22 mouse cellular contexts compared by ENCODE assay signal in genomic region chr2:167067575-167067974, GRCm38 (mm10). TPM values are rescaled to one million over a fixed set of nuclear protein-coding genes. Genes with fewer than 3 reads are reported as not detected.
A peak's percentile ranks its signal among the peaks of the same experiment; 100 is the strongest.
DNase-seq lines count a peak whose midpoint lies in the region; ATAC-seq and TF ChIP-seq lines count a peak whose summit lies in the region.
"Had no signal": no experiment of that assay in that cellular context is flagged by ENCODE, and none has a peak within 500 bp of the region (broad histone marks: within the 10 kb centered on the region; RNA-seq: fewer than 3 reads in every experiment).

No protein-coding gene starts in this region.

- H3K9me3 ChIP-seq in forebrain, embryonic 13.5 days (replicated peaks), result no peaks in the 10 kb centered on the region
- H3K9me3 ChIP-seq in forebrain, embryonic 10.5 days, result no peaks in the 10 kb centered on the region
- H3K9me3 ChIP-seq in liver, embryonic 12.5 days (replicated peaks), result no peaks in the 10 kb centered on the region
- H3K9me3 ChIP-seq in liver, postnatal 0 days (ENCODE audit: low read length), result no peaks in the 10 kb centered on the region
- H3K9me3 ChIP-seq in midbrain, postnatal 0 days (ENCODE audit: low read length), result no peaks in the 10 kb centered on the region
- H3K9me3 ChIP-seq: hindbrain, embryonic 12.5 days; limb, embryonic 13.5 days; lung, embryonic 15.5 days had no signal

- peak overlapping the region; percentile 0; the same call in 1 of the 2 replicates for H3K27ac ChIP-seq in forebrain, embryonic 13.5 days
- H3K27ac ChIP-seq in forebrain, embryonic 10.5 days, result no peak overlapping the region
- H3K27ac ChIP-seq in liver, embryonic 12.5 days, result peak overlapping the region; percentile 95
- H3K27ac ChIP-seq in liver, postnatal 0 days (ENCODE audit: low read depth), result no peak overlapping the region
- peak overlapping the region; percentile 74 for H3K27ac ChIP-seq in small intestine, adult 2 months (ENCODE audit: insufficient read depth, low read depth, low read length)
- H3K27ac ChIP-seq in midbrain, postnatal 0 days (ENCODE audit: low read depth, low read length), result no peak overlapping the region
- H3K27ac ChIP-seq: heart, adult 2 months; hindbrain, embryonic 12.5 days; kidney, postnatal 0 days; layer of hippocampus, adult 2 months; left cerebral cortex, adult 2 months; limb, embryonic 13.5 days; lung, embryonic 15.5 days; macrophage had no signal

- H3K4me2 ChIP-seq in forebrain, embryonic 13.5 days, result no peak overlapping the region
- no peak overlapping the region for H3K4me2 ChIP-seq in liver, embryonic 12.5 days
- no peak overlapping the region for H3K4me2 ChIP-seq in liver, postnatal 0 days (ENCODE audit: low read depth, low read length)
- no peak overlapping the region for H3K4me2 ChIP-seq in midbrain, postnatal 0 days (ENCODE audit: low read depth, low read length, poor library complexity, severe bottlenecking)
- H3K4me2 ChIP-seq: hindbrain, embryonic 12.5 days; limb, embryonic 13.5 days; lung, embryonic 15.5 days; midbrain, embryonic 11.5 days had no signal

- WGBS in forebrain, embryonic 13.5 days, result 50% methylated on average over 6 of the region's 6 CpGs
- WGBS in forebrain, embryonic 10.5 days, result 52% methylated on average over 6 of the region's 6 CpGs
- whole genome bisulfite sequencing in liver, embryonic 12.5 days (ENCODE audit: insufficient replicate concordance), result 35% methylated on average over 6 of the region's 6 CpGs
- WGBS in liver, postnatal 0 days (ENCODE audit: insufficient replicate concordance), result 27% methylated on average over 6 of the region's 6 CpGs
- 29% methylated on average over 6 of the region's 6 CpGs for WGBS in small intestine, adult 2 months
- 54% methylated on average over 6 of the region's 6 CpGs for WGBS in midbrain, postnatal 0 days

- H3K4me1 ChIP-seq in forebrain, embryonic 13.5 days, result peaks cover 27% of the 10 kb centered on the region
- H3K4me1 ChIP-seq in forebrain, embryonic 10.5 days, result peaks cover 36% of the 10 kb centered on the region
- peaks cover 48% of the 10 kb centered on the region for H3K4me1 ChIP-seq in liver, embryonic 12.5 days
- H3K4me1 ChIP-seq in liver, postnatal 0 days (ENCODE audit: insufficient read depth), result peaks cover 18% of the 10 kb centered on the region
- H3K4me1 ChIP-seq in small intestine, adult 2 months (ENCODE audit: control insufficient read depth, insufficient read depth, insufficient read length, low read length), result peaks cover 30% of the 10 kb centered on the region
- peaks cover 11% of the 10 kb centered on the region; the same call in 1 of the 2 replicates for H3K4me1 ChIP-seq in midbrain, postnatal 0 days (ENCODE audit: insufficient read depth, low read length)

- H3K9ac ChIP-seq in forebrain, embryonic 13.5 days, result no peak overlapping the region
- H3K9ac ChIP-seq in liver, embryonic 12.5 days, result no peak overlapping the region
- no peak overlapping the region for H3K9ac ChIP-seq in liver, postnatal 0 days (replicated peaks)
- H3K9ac ChIP-seq in midbrain, postnatal 0 days (replicated peaks; ENCODE audit: low read length, poor library complexity, severe bottlenecking), result no peak overlapping the region
- H3K9ac ChIP-seq: hindbrain, embryonic 12.5 days; limb, embryonic 13.5 days; lung, embryonic 15.5 days had no signal

- ATAC-seq in forebrain, embryonic 13.5 days, result no peak
- no peak for ATAC-seq in liver, embryonic 12.5 days
- no peak for ATAC-seq in liver, postnatal 0 days
- no peak for ATAC-seq in erythroblast, adult 5-6 weeks (replicated peaks; ENCODE audit: low FRiP score, poor library complexity, severe bottlenecking)
- ATAC-seq in midbrain, postnatal 0 days (ENCODE audit: low FRiP score), result no peak
- ATAC-seq: inflammation-experienced regulatory T-cells, adult 6 months had no signal

- H3K27me3 ChIP-seq in forebrain, embryonic 13.5 days, result no peaks in the 10 kb centered on the region
- H3K27me3 ChIP-seq in forebrain, embryonic 10.5 days (ENCODE audit: poor library complexity, severe bottlenecking), result no peaks in the 10 kb centered on the region
- H3K27me3 ChIP-seq in liver, embryonic 12.5 days (replicated peaks), result no peaks in the 10 kb centered on the region
- no peaks in the 10 kb centered on the region for H3K27me3 ChIP-seq in liver, postnatal 0 days (ENCODE audit: insufficient read depth, low read length)
- no peaks in the 10 kb centered on the region for H3K27me3 ChIP-seq in small intestine, adult 2 months (ENCODE audit: control insufficient read depth, insufficient read depth, low read length)
- no peaks in the 10 kb centered on the region for H3K27me3 ChIP-seq in midbrain, postnatal 0 days (ENCODE audit: insufficient read depth, low read length)
- H3K27me3 ChIP-seq: hindbrain, embryonic 12.5 days; limb, embryonic 13.5 days; lung, embryonic 15.5 days had no signal

- H3K36me3 ChIP-seq in forebrain, embryonic 13.5 days (ENCODE audit: poor library complexity, severe bottlenecking), result peaks cover 26% of the 10 kb centered on the region
- peaks cover 36% of the 10 kb centered on the region for H3K36me3 ChIP-seq in forebrain, embryonic 10.5 days (replicated peaks)
- H3K36me3 ChIP-seq in liver, embryonic 12.5 days, result peaks cover 32% of the 10 kb centered on the region
- peaks cover 17% of the 10 kb centered on the region for H3K36me3 ChIP-seq in liver, postnatal 0 days (replicated peaks; ENCODE audit: insufficient read depth, low read length)
- H3K36me3 ChIP-seq in small intestine, adult 2 months (ENCODE audit: control insufficient read depth, insufficient read depth, low read length), result peaks cover 18% of the 10 kb centered on the region
- peaks cover 9% of the 10 kb centered on the region; the same call in 1 of the 2 replicates for H3K36me3 ChIP-seq in midbrain, postnatal 0 days (ENCODE audit: insufficient read depth, low read length)

- DNase-seq in forebrain, embryonic 10.5 days (ENCODE audit: extremely low spot score, low spot score), result no peak
- DNase-seq in liver, postnatal 0 days, result no peak
- DNase-seq in MEL-GATA-1-ER (ENCODE audit: extremely low read depth, low read depth), result peak; percentile 62
- DNase-seq in midbrain, postnatal 0 days (ENCODE audit: low spot score), result no peak
- DNase-seq: cerebellum, adult 9-11 months; heart, adult 2 months; heart, postnatal 10 days; thymus, postnatal 4 days had no signal

- no peak for TF ChIP-seq EP300 in liver, postnatal 0 days (IDR thresholded peaks at IDR 0.05; ENCODE audit: low read depth)

- TF ChIP-seq POLR2A in small intestine, adult 2 months (IDR thresholded peaks at IDR 0.05; ENCODE audit: low read depth, low read length), result no peak

- no peak for TF ChIP-seq CTCF in liver, postnatal 0 days (IDR thresholded peaks at IDR 0.05; ENCODE audit: low read depth)
- no peak for TF ChIP-seq CTCF in small intestine, adult 2 months (IDR thresholded peaks at IDR 0.05; ENCODE audit: extremely low read depth, insufficient read length, insufficient replicate concordance, low read depth, low read length)
- no peak for TF ChIP-seq CTCF in midbrain, postnatal 0 days (IDR thresholded peaks at IDR 0.05)

- no peak overlapping the region for H3K4me3 ChIP-seq in forebrain, embryonic 13.5 days
- no peak overlapping the region for H3K4me3 ChIP-seq in forebrain, embryonic 10.5 days
- no peak overlapping the region for H3K4me3 ChIP-seq in liver, embryonic 12.5 days
- H3K4me3 ChIP-seq in liver, postnatal 0 days (ENCODE audit: low read depth, low read length), result no peak overlapping the region
- no peak overlapping the region for H3K4me3 ChIP-seq in small intestine, adult 2 months (ENCODE audit: low read depth, low read length)
- no peak overlapping the region for H3K4me3 ChIP-seq in midbrain, postnatal 0 days (ENCODE audit: low read depth, low read length)
- H3K4me3 ChIP-seq: erythroblast, embryonic 14.5 days; heart, adult 2 months; hindbrain, embryonic 12.5 days; layer of hippocampus, adult 2 months; left cerebral cortex, adult 2 months; limb, embryonic 13.5 days; lung, embryonic 15.5 days had no signal

RNA-seq across cellular contexts. Expression of gene Znfx1, which starts 4.8 kb away (rescaled TPM):
- 5.6 and 6.2 TPM in 2 replicates for polyA plus RNA-seq in forebrain, embryonic 13.5 days (2015; fragmentation: Nextera tagmentation; extraction: Ambion mirVana)
- 5.2 and 5.3 TPM in 2 replicates for polyA plus RNA-seq in forebrain, embryonic 10.5 days (2016; fragmentation: Nextera tagmentation; extraction: Ambion mirVana)
- polyA plus RNA-seq in liver, embryonic 12.5 days (2016; fragmentation: Nextera tagmentation; extraction: Ambion mirVana), result 13.7 and 13.8 TPM in 2 replicates
- 5.8 and 6.3 TPM in 2 replicates for polyA plus RNA-seq in liver, postnatal 0 days (2015; fragmentation: Nextera tagmentation; extraction: Ambion mirVana)
- polyA plus RNA-seq in small intestine, adult 2 months (2012; rRNA removed), result 21.0 and 56.0 TPM in 2 replicates
- total RNA-seq in erythroblast, adult 5-6 weeks (2015; ENCODE audit: low replicate concordance), result 28.6 and 31.9 TPM in 2 replicates
- 40.6 and 42.5 TPM in 2 replicates for total RNA-seq in erythroblast, adult 5-6 weeks (2017; ENCODE audit: low replicate concordance)
- 28.4 and 32.2 TPM in 2 replicates for total RNA-seq in midbrain, postnatal 0 days (2014; rRNA removed)
- polyA plus RNA-seq in midbrain, postnatal 0 days (2015; fragmentation: Nextera tagmentation; extraction: Ambion mirVana), result 4.7 and 6.0 TPM in 2 replicates

RNA-seq across cellular contexts. Expression of gene Ddx27, which starts 52.6 kb away (rescaled TPM):
- polyA plus RNA-seq in forebrain, embryonic 13.5 days (2015; fragmentation: Nextera tagmentation; extraction: Ambion mirVana), result 46.7 and 50.0 TPM in 2 replicates
- 76.1 and 77.8 TPM in 2 replicates for polyA plus RNA-seq in forebrain, embryonic 10.5 days (2016; fragmentation: Nextera tagmentation; extraction: Ambion mirVana)
- 78.8 and 79.3 TPM in 2 replicates for polyA plus RNA-seq in liver, embryonic 12.5 days (2016; fragmentation: Nextera tagmentation; extraction: Ambion mirVana)
- 19.2 and 21.9 TPM in 2 replicates for polyA plus RNA-seq in liver, postnatal 0 days (2015; fragmentation: Nextera tagmentation; extraction: Ambion mirVana)
- polyA plus RNA-seq in small intestine, adult 2 months (2012; rRNA removed), result 6.4 and 14.7 TPM in 2 replicates
- 14.2 and 21.5 TPM in 2 replicates for total RNA-seq in erythroblast, adult 5-6 weeks (2015; ENCODE audit: low replicate concordance)
- 21.6 and 32.3 TPM in 2 replicates for total RNA-seq in erythroblast, adult 5-6 weeks (2017; ENCODE audit: low replicate concordance)
- 29.5 and 34.0 TPM in 2 replicates for total RNA-seq in midbrain, postnatal 0 days (2014; rRNA removed)
- 38.2 and 38.6 TPM in 2 replicates for polyA plus RNA-seq in midbrain, postnatal 0 days (2015; fragmentation: Nextera tagmentation; extraction: Ambion mirVana)

Comparison
In these comparisons a context has a peak if more than half of its experiments do, and no peak if none do; other contexts are left out.
1. H3K27ac ChIP-seq: peak in forebrain, embryonic 13.5 days (single experiment), liver, embryonic 12.5 days (single experiment) and small intestine, adult 2 months (single experiment); none in forebrain, embryonic 10.5 days (single experiment), liver, postnatal 0 days (single experiment) and midbrain, postnatal 0 days (single experiment).